Mouse (Mus musculus) T-cell, adult 66 days (primary cell): ENCODE results near the gene Trim65. TPM values are rescaled to one million over a fixed set of nuclear protein-coding genes. Genes with fewer than 3 reads are reported as not detected.

Experiments
- total RNA-seq, 2 experiments: library from RNA; stranded (reverse); gene quantifications; 3 replicates in 1 of 2; 4 replicates in 1 of 2; pipeline ENCODE4 v1.2.4; 2023

Trim65 gene
- 10 to 100 TPM; 37.9 to 43.8 TPM for total RNA-seq

DNA sequence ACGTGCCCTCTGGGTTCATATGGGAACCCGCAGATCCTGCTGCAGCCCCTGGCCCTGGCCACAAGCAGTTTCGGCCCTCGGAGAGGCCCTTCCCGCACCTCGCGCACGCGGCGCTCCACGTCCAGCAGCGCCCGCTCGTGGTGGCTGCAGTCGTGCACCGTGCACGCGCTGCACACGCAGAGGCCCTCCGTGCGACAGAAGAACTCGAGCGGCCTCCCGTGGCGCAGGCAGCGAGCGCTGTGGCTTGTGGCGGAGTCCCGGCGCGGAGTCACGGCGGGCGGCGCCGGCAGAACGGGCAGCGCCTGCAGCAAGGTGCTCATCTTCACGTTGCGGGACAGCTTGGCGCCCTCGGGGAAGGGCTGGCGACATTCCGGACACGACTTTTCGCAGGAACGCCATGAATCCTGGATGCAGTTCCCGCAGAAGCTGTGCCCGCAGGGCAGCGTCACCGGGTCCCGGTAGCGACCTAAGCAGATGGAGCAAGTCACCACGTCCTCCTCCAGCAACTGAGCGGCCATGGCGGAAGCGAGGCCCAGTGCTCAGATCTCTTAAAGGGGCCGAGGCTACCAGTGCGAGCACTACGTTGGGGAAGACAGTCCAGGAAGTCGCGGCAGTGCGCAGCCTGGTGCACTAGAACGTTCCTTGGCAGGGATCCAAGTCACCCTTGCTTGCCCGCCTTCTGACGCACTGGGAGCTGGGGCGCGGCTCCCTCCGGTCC is at the start of gene Trim65:
Gene Trim65, minus strand, starts transcription at position 641 of the 718 bp plus-strand sequence.

GRCm38 (mm10) chr11:116167884-116168439 is 37.0 kb upstream of the Trim65 start, which contains the start of gene Fbf1:
Fbf1 (minus strand) TSS chr11:116168166.

GRCm38 (mm10) chr11:116138468-116139138 is 7.7 kb upstream of the Trim65 start, which contains the start of gene Mrpl38:
Mrpl38 (minus strand) TSS chr11:116138868.

GRCm38 (mm10) chr11:116127156-116127980 is 3.6 kb downstream of the Trim65 start, which contains the start of gene Trim47:
Trim47 (minus strand) TSS chr11:116127210.

GRCm38 (mm10) chr11:116086258-116087193 is 44.4 kb downstream of the Trim65 start, which contains the start of gene Wbp2:
Wbp2 (minus strand) TSS chr11:116086995.

GRCm38 (mm10) chr11:116077446-116078204 is 53.3 kb downstream of the Trim65 start, which contains the start of gene Unc13d:
Unc13d (minus strand) TSS chr11:116077961.

Other genes with a start within 250 kb of the Trim65 start
- 1 to 10 TPM; 2.2 to 2.4 TPM for gene Smim5, start 231.2 kb downstream of the Trim65 start, total RNA-seq
- gene Smim6, start 219.1 kb downstream of the Trim65 start, total RNA-seq = not detected
- 10 to 100 TPM; 41.0 to 56.5 TPM for gene Sap30bp, start 197.8 kb downstream of the Trim65 start, total RNA-seq
- gene Recql5, start 197.7 kb downstream of the Trim65 start, total RNA-seq = 10 to 100 TPM; 21.4 to 23.4 TPM
- under 1 TPM in 1 of 2 experiments, not detected in 1; 0.12 TPM for gene Itgb4, start 156.4 kb downstream of the Trim65 start, total RNA-seq
- gene Galk1, start 118.4 kb downstream of the Trim65 start, total RNA-seq = 10 to 100 TPM; 16.1 to 20.7 TPM
- 1,000 to 10,000 TPM; 1,503 to 1,566 TPM for gene H3f3b, start 103.2 kb downstream of the Trim65 start, total RNA-seq
- 10 to 100 TPM; 49.6 to 53.8 TPM for gene Unk, start 100.8 kb downstream of the Trim65 start, total RNA-seq
- 10 to 100 TPM; 87.7 TPM for gene Unc13d, start 53.2 kb downstream of the Trim65 start, total RNA-seq
- 100 to 1,000 TPM; 145 to 163 TPM for gene Wbp2, start 44.1 kb downstream of the Trim65 start, total RNA-seq
- 1 to 10 TPM; 1.9 to 3.2 TPM for gene Trim47, start 3.9 kb downstream of the Trim65 start, total RNA-seq
- gene Mrpl38, start 7.7 kb upstream of the Trim65 start, total RNA-seq = 10 to 100 TPM; 47.3 to 65.1 TPM
- 10 to 100 TPM; 27.4 to 31.2 TPM for gene Fbf1, start 37.0 kb upstream of the Trim65 start, total RNA-seq
- gene Ten1, start 67.7 kb upstream of the Trim65 start, total RNA-seq = 10 to 100 TPM; 39.4 to 48.5 TPM
- 10 to 100 TPM; 24.5 to 35.6 TPM for gene Acox1, start 67.9 kb upstream of the Trim65 start, total RNA-seq
- under 1 TPM; 0.20 to 0.36 TPM for gene Evpl, start 106.9 kb upstream of the Trim65 start, total RNA-seq
- 10 to 100 TPM; 63.3 to 67.3 TPM for gene Srp68, start 143.1 kb upstream of the Trim65 start, total RNA-seq
- gene Galr2, start 149.8 kb upstream of the Trim65 start, total RNA-seq = not detected
- 10 to 100 TPM; 56.2 to 64.5 TPM for gene Exoc7, start 176.1 kb upstream of the Trim65 start, total RNA-seq
- gene Foxj1, start 204.3 kb upstream of the Trim65 start, total RNA-seq = under 1 TPM; 0.87 to 0.92 TPM